Mouse (Mus musculus): ENCODE results near the gene Kcnn1. TPM values are rescaled to one million over a fixed set of nuclear protein-coding genes. Genes with fewer than 3 reads are reported as not detected.

Kcnn1 gene
- polyA plus RNA-seq, 1 experiment from 2014 or later, result 0.25 TPM

GRCm38 (mm10) chr8:70839408-70840351 is 23.4 kb downstream of the Kcnn1 start, which contains the start of gene Arrdc2:
Gene Arrdc2, minus strand, starts transcription at chr8:70839720.
- Histone ChIP-seq H3K4me3 (replicated peaks) (peak within 1 kb of the TSS; percentile 84), H3K27me3 (no peaks in the 10 kb centered on the region), H3K4me2 (peak within 1 kb of the TSS; percentile 91), H3K27ac (replicated peaks) (peak within 1 kb of the TSS; percentile 98), H3K9ac (peak within 1 kb of the TSS; percentile 92), H3K36me3 (replicated peaks) (peaks cover 30% of the 10 kb centered on the region), H3K9me3 (replicated peaks) (no peaks in the 10 kb centered on the region), H3K4me1 (replicated peaks) (peaks cover 90% of the 10 kb centered on the region)
- peak; percentile 88 for ATAC-seq (ENCODE audit: insufficient read depth)
- under 1% methylated on average over 55 of the region's 55 CpGs for WGBS (ENCODE audit: insufficient replicate concordance)

DNA sequence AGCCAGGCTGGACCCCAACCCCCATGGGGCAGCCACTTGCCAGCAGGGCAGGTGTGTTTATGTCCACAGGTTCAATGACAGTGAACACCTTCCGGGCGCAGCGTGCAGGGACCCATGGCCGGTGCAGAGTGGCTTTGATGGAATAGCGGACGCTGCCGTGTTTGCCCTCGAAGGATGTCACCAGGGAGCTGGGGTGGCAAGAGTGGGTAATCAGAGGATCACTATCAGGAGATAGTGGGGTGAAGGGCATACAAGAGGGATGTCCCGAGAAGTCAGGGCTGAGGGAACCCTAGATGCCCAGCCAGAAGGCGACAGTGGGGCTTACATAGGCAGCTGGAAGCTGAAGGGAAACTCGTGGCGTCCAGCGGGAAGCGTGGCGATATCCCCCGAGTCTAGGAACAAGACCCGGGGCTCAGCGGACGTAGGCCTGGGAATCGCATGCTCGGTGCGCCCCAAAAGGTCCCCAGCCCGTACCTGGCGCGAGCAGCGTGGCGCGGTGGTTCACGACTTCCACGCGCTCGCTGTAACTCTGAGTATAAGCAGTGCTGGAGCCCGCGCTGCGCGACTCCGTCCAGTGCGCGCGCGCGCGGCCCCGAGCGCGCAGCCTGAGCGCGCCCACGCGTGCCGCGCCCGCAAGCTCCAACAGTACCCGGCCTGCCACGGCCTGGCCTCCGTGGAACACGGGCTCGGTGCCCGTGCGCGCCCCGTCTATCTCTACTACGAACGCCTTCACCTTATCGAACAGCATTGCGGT is 24.2 kb downstream of the Kcnn1 start:
- peaks cover 90% of the 10 kb centered on the region for H3K4me1 ChIP-seq (replicated peaks)
- peak overlapping the region; percentile 84 for H3K4me3 ChIP-seq (replicated peaks)
- H3K36me3 ChIP-seq (replicated peaks), result peaks cover 37% of the 10 kb centered on the region
- peak; percentile 35 for ATAC-seq (ENCODE audit: insufficient read depth)
- H3K9me3 ChIP-seq (replicated peaks), result no peaks in the 10 kb centered on the region
- no peaks in the 10 kb centered on the region for H3K27me3 ChIP-seq
- H3K4me2 ChIP-seq, result peak overlapping the region; percentile 91
- WGBS (ENCODE audit: insufficient replicate concordance), result 3% methylated on average over 65 of the region's 66 CpGs
- peak overlapping the region; percentile 92 for H3K9ac ChIP-seq
- peak overlapping the region; percentile 98 for H3K27ac ChIP-seq (replicated peaks)

DNA sequence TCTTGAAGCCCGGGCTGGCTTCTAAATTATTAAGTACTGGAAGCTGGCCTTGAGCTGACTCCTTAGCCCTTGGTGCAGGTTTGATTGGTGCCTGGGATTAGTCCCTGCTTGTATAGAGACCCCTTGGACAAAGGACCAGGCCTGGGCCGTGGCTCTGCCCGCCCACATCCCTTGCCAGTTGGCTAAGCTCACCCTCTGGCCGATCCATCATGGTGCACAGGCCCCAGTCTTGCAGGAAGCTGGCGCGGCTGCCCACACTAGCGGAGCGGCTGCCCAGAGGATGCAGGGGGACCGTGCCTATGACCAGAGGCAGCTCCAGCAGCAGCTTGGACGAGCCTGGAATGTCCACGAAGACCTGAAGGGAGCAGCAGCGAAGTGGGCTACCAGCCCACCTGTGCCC is 26.4 kb downstream of the Kcnn1 start:
- H3K9me3 ChIP-seq (replicated peaks), result no peaks in the 10 kb centered on the region
- 89% methylated on average over 12 of the region's 12 CpGs for WGBS (ENCODE audit: insufficient replicate concordance)
- H3K9ac ChIP-seq, result peak overlapping the region; percentile 32; the same call in 1 of the 2 replicates
- peak overlapping the region; percentile 84 for H3K4me3 ChIP-seq (replicated peaks)
- no peaks in the 10 kb centered on the region for H3K27me3 ChIP-seq
- H3K27ac ChIP-seq (replicated peaks), result peak overlapping the region; percentile 86
- H3K36me3 ChIP-seq (replicated peaks), result peaks cover 37% of the 10 kb centered on the region
- H3K4me2 ChIP-seq, result peak overlapping the region; percentile 91
- ATAC-seq (ENCODE audit: insufficient read depth), result no peak
- peaks cover 89% of the 10 kb centered on the region for H3K4me1 ChIP-seq (replicated peaks)

DNA sequence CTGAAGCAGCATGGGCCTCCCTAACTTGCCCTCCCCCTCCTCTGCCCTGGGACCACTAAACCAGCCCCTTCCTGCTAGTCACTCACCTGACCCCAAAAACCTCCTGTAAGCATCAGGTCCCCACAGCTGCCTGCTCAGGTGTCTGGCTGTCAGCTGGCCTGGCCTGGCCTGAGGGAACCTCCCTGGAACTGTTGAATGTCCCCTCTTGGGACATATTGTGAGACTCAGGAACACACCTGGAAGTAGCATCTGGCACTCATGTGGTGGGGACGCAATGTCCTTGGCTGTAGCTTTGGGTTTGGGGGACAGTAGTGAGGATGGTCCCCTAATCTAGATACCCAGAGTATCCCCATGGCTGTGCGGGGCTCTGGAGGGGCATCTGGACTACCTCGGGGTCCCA is 29.0 kb downstream of the Kcnn1 start:
- Histone ChIP-seq H3K4me2 (no peak overlapping the region), H3K9me3 (replicated peaks) (no peaks in the 10 kb centered on the region), H3K4me3 (replicated peaks) (no peak overlapping the region), H3K36me3 (replicated peaks) (peaks cover 37% of the 10 kb centered on the region), H3K27me3 (no peaks in the 10 kb centered on the region), H3K27ac (replicated peaks) (0 out of 2 replicates have a peak overlapping the region, but pooled peaks have one; percentile 8), H3K4me1 (replicated peaks) (peaks cover 75% of the 10 kb centered on the region), H3K9ac (no peak overlapping the region)
- WGBS (ENCODE audit: insufficient replicate concordance), result 95% methylated on average over 3 of the region's 3 CpGs
- ATAC-seq (ENCODE audit: insufficient read depth), result no peak

DNA sequence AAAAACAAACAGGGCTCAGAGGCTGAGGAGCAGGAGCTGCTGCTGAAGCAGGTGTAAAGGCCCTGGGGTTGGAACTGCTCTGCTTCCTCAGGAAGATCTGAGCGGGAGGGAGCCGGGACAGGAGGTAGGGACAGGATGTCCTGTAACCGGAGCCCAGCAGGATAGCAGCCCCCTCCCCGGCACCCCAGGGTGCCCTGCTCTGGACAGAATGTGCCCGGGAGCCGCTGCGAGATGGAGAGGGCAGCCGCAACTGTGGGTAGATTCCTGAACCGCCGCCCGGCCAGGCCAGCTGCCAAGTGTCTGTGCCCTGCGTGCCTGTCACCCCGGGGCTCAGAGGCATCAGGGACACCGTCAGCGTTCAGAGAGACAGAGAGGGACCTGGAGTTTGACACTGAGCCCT is 29.5 kb downstream of the Kcnn1 start:
- Histone ChIP-seq H3K9me3 (replicated peaks) (no peaks in the 10 kb centered on the region), H3K4me1 (replicated peaks) (peaks cover 70% of the 10 kb centered on the region), H3K4me3 (replicated peaks) (no peak overlapping the region), H3K9ac (0 out of 2 replicates have a peak overlapping the region, but pooled peaks have one; percentile 21), H3K4me2 (no peak overlapping the region), H3K36me3 (replicated peaks) (peaks cover 37% of the 10 kb centered on the region), H3K27ac (replicated peaks) (peak overlapping the region; percentile 46), H3K27me3 (no peaks in the 10 kb centered on the region)
- WGBS (ENCODE audit: insufficient replicate concordance), result 51% methylated on average over 15 of the region's 15 CpGs
- no peak for ATAC-seq (ENCODE audit: insufficient read depth)

- H3K9me3 ChIP-seq (replicated peaks), result no peaks in the 10 kb centered on the region
- no peaks in the 10 kb centered on the region for H3K27me3 ChIP-seq
- peak overlapping the region; percentile 21; the same call in 1 of the 2 replicates for H3K9ac ChIP-seq
- 0 out of 2 replicates have a peak overlapping the region, but pooled peaks have one; percentile 7 for H3K4me2 ChIP-seq
- H3K27ac ChIP-seq (replicated peaks), result peak overlapping the region; percentile 46
- H3K36me3 ChIP-seq (replicated peaks), result peaks cover 37% of the 10 kb centered on the region
- ATAC-seq (ENCODE audit: insufficient read depth), result no peak
- peaks cover 66% of the 10 kb centered on the region for H3K4me1 ChIP-seq (replicated peaks)
- H3K4me3 ChIP-seq (replicated peaks), result no peak overlapping the region
- WGBS (ENCODE audit: insufficient replicate concordance), result 33% methylated on average over 9 of the region's 9 CpGs
Measured at GRCm38 (mm10) chr8:70833018-70833482, 30.0 kb downstream of the Kcnn1 start.

GRCm38 (mm10) chr8:70832371-70832770 is 30.7 kb downstream of the Kcnn1 start:
- Histone ChIP-seq H3K9me3 (replicated peaks) (no peaks in the 10 kb centered on the region), H3K27me3 (no peaks in the 10 kb centered on the region), H3K27ac (replicated peaks) (no peak overlapping the region; the same call in 1 of the 2 replicates), H3K4me1 (replicated peaks) (peaks cover 59% of the 10 kb centered on the region), H3K4me2 (no peak overlapping the region), H3K9ac (0 out of 2 replicates have a peak overlapping the region, but pooled peaks have one; percentile 21), H3K4me3 (replicated peaks) (no peak overlapping the region), H3K36me3 (replicated peaks) (peaks cover 34% of the 10 kb centered on the region)
- WGBS (ENCODE audit: insufficient replicate concordance), result 75% methylated on average over 11 of the region's 11 CpGs
- ATAC-seq (ENCODE audit: insufficient read depth), result no peak

GRCm38 (mm10) chr8:70831517-70831916 is 31.5 kb downstream of the Kcnn1 start:
- WGBS (ENCODE audit: insufficient replicate concordance), result 83% methylated on average over 8 of the region's 8 CpGs
- ATAC-seq (ENCODE audit: insufficient read depth), result no peak
- Histone ChIP-seq H3K27ac (replicated peaks) (no peak overlapping the region), H3K9me3 (replicated peaks) (0 out of 2 replicates have a peak, but pooled peaks cover 4% of the 10 kb centered on the region), H3K27me3 (no peaks in the 10 kb centered on the region), H3K4me1 (replicated peaks) (peaks cover 50% of the 10 kb centered on the region), H3K36me3 (replicated peaks) (peaks cover 25% of the 10 kb centered on the region), H3K4me3 (replicated peaks) (no peak overlapping the region), H3K4me2 (no peak overlapping the region), H3K9ac (no peak overlapping the region)

DNA sequence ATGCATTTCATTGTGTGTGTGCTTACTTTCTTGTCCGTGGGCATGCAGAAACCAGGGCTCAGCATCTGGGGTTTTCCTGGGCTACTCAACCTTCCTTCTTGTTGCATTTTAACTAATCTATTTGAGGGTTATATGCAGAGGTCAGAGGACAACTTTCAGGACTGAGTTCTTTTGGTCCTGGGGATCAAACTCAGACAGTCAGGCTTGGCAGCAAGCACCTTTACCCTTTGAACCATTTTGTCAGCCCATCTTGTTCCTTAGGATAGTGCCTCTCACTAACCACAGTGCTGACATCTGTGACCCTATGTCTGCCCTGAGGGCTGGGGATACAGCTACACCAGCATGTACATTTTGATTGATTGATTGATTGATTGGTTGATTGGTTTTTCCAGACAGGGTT is 35.3 kb downstream of the Kcnn1 start:
- Histone ChIP-seq H3K4me1 (replicated peaks) (peaks cover 13% of the 10 kb centered on the region), H3K36me3 (replicated peaks) (no peaks in the 10 kb centered on the region), H3K27ac (replicated peaks) (no peak overlapping the region), H3K9me3 (replicated peaks) (0 out of 2 replicates have a peak, but pooled peaks cover 4% of the 10 kb centered on the region), H3K4me2 (no peak overlapping the region), H3K9ac (no peak overlapping the region), H3K4me3 (replicated peaks) (no peak overlapping the region), H3K27me3 (no peaks in the 10 kb centered on the region; the same call in 1 of the 2 replicates)
- 64% methylated on average over 1 of the region's 1 CpGs for WGBS (ENCODE audit: insufficient replicate concordance)
- no peak for ATAC-seq (ENCODE audit: insufficient read depth)

- Histone ChIP-seq H3K36me3 (replicated peaks) (no peaks in the 10 kb centered on the region), H3K4me1 (replicated peaks) (peaks cover 8% of the 10 kb centered on the region), H3K27ac (replicated peaks) (no peak overlapping the region), H3K4me3 (replicated peaks) (no peak overlapping the region), H3K27me3 (no peaks in the 10 kb centered on the region; the same call in 1 of the 2 replicates), H3K9me3 (replicated peaks) (0 out of 2 replicates have a peak, but pooled peaks cover 4% of the 10 kb centered on the region), H3K9ac (no peak overlapping the region), H3K4me2 (no peak overlapping the region)
- ATAC-seq (ENCODE audit: insufficient read depth), result no peak
- WGBS (ENCODE audit: insufficient replicate concordance), result 86% methylated on average over 2 of the region's 2 CpGs
Measured at GRCm38 (mm10) chr8:70827010-70827409, 36.0 kb downstream of the Kcnn1 start.
